In the genomic region with DNA sequence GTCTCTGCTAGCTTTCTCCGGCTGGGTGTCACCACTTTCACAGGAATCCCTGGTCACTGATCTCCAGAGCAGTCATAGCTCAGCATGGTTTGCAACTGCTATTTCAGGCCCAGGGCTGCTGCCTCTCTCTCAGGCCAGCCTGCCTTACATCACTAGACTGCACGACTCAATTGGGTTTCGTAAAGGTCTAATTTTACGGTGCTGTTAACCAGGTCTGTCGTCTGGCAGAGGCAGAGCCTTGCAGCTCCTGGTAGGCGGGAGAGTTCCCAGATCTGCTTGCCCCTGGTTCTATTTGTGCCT, we compare ENCODE assay signal across 9 mouse cellular contexts. TPM values are rescaled to one million over a fixed set of nuclear protein-coding genes. Genes with fewer than 3 reads are reported as not detected.
DNase-seq lines count a peak whose midpoint lies in the region; ATAC-seq lines count a peak whose summit lies in the region.
"Had no signal": no experiment of that assay in that cellular context is flagged by ENCODE, and none has a peak within 500 bp of the region (broad histone marks: within the 10 kb centered on the region; RNA-seq: fewer than 3 reads in every experiment).

No protein-coding gene starts in this region.

- H3K36me3 ChIP-seq in embryonic facial prominence, embryonic 14.5 days (ENCODE audit: control insufficient read depth, insufficient read depth, low read length): no peaks in the 10 kb centered on the region
- no peaks in the 10 kb centered on the region for H3K36me3 ChIP-seq in heart, embryonic 14.5 days (ENCODE audit: control insufficient read depth, insufficient read depth, low read length)
- no peaks in the 10 kb centered on the region for H3K36me3 ChIP-seq in kidney, embryonic 15.5 days
- no peaks in the 10 kb centered on the region for H3K36me3 ChIP-seq in midbrain, embryonic 12.5 days

- H3K27me3 ChIP-seq in embryonic facial prominence, embryonic 14.5 days (replicated peaks; ENCODE audit: control insufficient read depth, insufficient read depth, low read length): peaks cover 17% of the 10 kb centered on the region
- no peaks in the 10 kb centered on the region; the same call in 1 of the 2 replicates for H3K27me3 ChIP-seq in heart, embryonic 14.5 days (ENCODE audit: control insufficient read depth, insufficient read depth, low read length)
- H3K27me3 ChIP-seq in kidney, embryonic 15.5 days: peaks cover 7% of the 10 kb centered on the region; the same call in 1 of the 2 replicates
- H3K27me3 ChIP-seq in midbrain, embryonic 12.5 days: peaks cover 42% of the 10 kb centered on the region

- ATAC-seq in embryonic facial prominence, embryonic 14.5 days (ENCODE audit: low read depth): no peak; the same call in 1 of the 2 replicates
- ATAC-seq in heart, embryonic 14.5 days (ENCODE audit: insufficient number of reproducible peaks, insufficient read depth, low FRiP score, low read depth): peak; percentile 74
- ATAC-seq in kidney, embryonic 15.5 days (replicated peaks; ENCODE audit: low FRiP score): peak; percentile 15; the same call in 1 of the 2 replicates
- no peak for ATAC-seq in midbrain, embryonic 12.5 days (ENCODE audit: low FRiP score, low read depth)
- ATAC-seq in frontal cortex, adult (ENCODE audit: low TSS enrichment): no peak
- ATAC-seq in inflammation-experienced regulatory T-cells, adult 6 months: no peak

- H3K9me3 ChIP-seq in embryonic facial prominence, embryonic 14.5 days (ENCODE audit: control insufficient read depth, low read length): no peaks in the 10 kb centered on the region
- no peaks in the 10 kb centered on the region for H3K9me3 ChIP-seq in heart, embryonic 14.5 days (ENCODE audit: control insufficient read depth, low read length)
- H3K9me3 ChIP-seq in kidney, embryonic 15.5 days (replicated peaks): no peaks in the 10 kb centered on the region
- H3K9me3 ChIP-seq in midbrain, embryonic 12.5 days: no peaks in the 10 kb centered on the region

- DNase-seq in left cerebral cortex, postnatal 4 days: peak; percentile 13
- no peak for DNase-seq in left cerebral cortex, postnatal 25 days (ENCODE audit: low spot score in 2 of 2)
- DNase-seq in embryonic facial prominence, embryonic 14.5 days (ENCODE audit: low spot score): peak; percentile 50

- H3K4me1 ChIP-seq in embryonic facial prominence, embryonic 14.5 days (ENCODE audit: control insufficient read depth, insufficient read depth, low read length): peaks cover 9% of the 10 kb centered on the region; the same call in 1 of the 2 replicates
- H3K4me1 ChIP-seq in heart, embryonic 14.5 days (ENCODE audit: control insufficient read depth in 2 of 2, insufficient read depth in 2 of 2, low read length in 2 of 2): peaks cover 6 to 12% of the 10 kb centered on the region in 2 experiments
- H3K4me1 ChIP-seq in kidney, embryonic 15.5 days: peaks cover 28% of the 10 kb centered on the region
- peaks cover 27% of the 10 kb centered on the region for H3K4me1 ChIP-seq in midbrain, embryonic 12.5 days

- peak overlapping the region; percentile 89 for H3K4me2 ChIP-seq in embryonic facial prominence, embryonic 14.5 days (ENCODE audit: low read depth, low read length)
- peak overlapping the region; percentile 95 for H3K4me2 ChIP-seq in heart, embryonic 14.5 days (ENCODE audit: low read length)
- peak overlapping the region; percentile 88 for H3K4me2 ChIP-seq in kidney, embryonic 15.5 days
- H3K4me2 ChIP-seq in midbrain, embryonic 12.5 days (replicated peaks): peak overlapping the region; percentile 91

- intact Hi-C loops in left cerebral cortex, postnatal 4 days (cut with DNase I): loop anchor here (10.0 kb wide), 2 partner anchors 368 to 458 kb away; no protein-coding TSS in a partner anchor
- intact Hi-C loops in left cerebral cortex, postnatal 25 days (cut with DNase I): no loop called here

- peak overlapping the region; percentile 41; the same call in 1 of the 2 replicates for H3K27ac ChIP-seq in embryonic facial prominence, embryonic 14.5 days (replicated peaks; ENCODE audit: low read depth, low read length)
- H3K27ac ChIP-seq in heart, embryonic 14.5 days (replicated peaks in 1 of 2; ENCODE audit: control insufficient read depth in 1 of 2, insufficient read depth in 1 of 2, low read depth in 2 of 2, low read length in 2 of 2): peak overlapping the region; percentile 65 to 72
- peak overlapping the region; percentile 77 for H3K27ac ChIP-seq in kidney, embryonic 15.5 days
- no peak overlapping the region for H3K27ac ChIP-seq in midbrain, embryonic 12.5 days (replicated peaks)

- H3K9ac ChIP-seq in embryonic facial prominence, embryonic 14.5 days (ENCODE audit: low read depth, low read length): peak overlapping the region; percentile 65; the same call in 1 of the 2 replicates
- peak overlapping the region; percentile 25 for H3K9ac ChIP-seq in heart, embryonic 14.5 days (ENCODE audit: low read length)
- H3K9ac ChIP-seq in kidney, embryonic 15.5 days: no peak overlapping the region
- H3K9ac ChIP-seq in midbrain, embryonic 12.5 days (replicated peaks): no peak overlapping the region

- peak overlapping the region; percentile 54 for H3K4me3 ChIP-seq in embryonic facial prominence, embryonic 14.5 days (ENCODE audit: low read depth, low read length)
- peak overlapping the region in 1 of 2 experiments; percentile 55; a peak in 2 of 4 replicates for H3K4me3 ChIP-seq in heart, embryonic 14.5 days (ENCODE audit: control insufficient read depth in 1 of 2, insufficient read depth in 1 of 2, low read depth in 1 of 2, low read length in 2 of 2)
- peak overlapping the region; percentile 62 for H3K4me3 ChIP-seq in kidney, embryonic 15.5 days (replicated peaks)
- H3K4me3 ChIP-seq in midbrain, embryonic 12.5 days: no peak overlapping the region

- WGBS in embryonic facial prominence, embryonic 14.5 days: 16% methylated on average over 6 of the region's 6 CpGs
- 17% methylated on average over 6 of the region's 6 CpGs for WGBS in heart, embryonic 14.5 days
- WGBS in kidney, embryonic 15.5 days: 23% methylated on average over 6 of the region's 6 CpGs
- WGBS in midbrain, embryonic 12.5 days: 23% methylated on average over 6 of the region's 6 CpGs

RNA-seq across cellular contexts. Expression of a gene that starts 3.3 kb away (rescaled TPM):
- under 1 TPM; 0.18 to 0.62 TPM for total RNA-seq in left cerebral cortex, postnatal 4 days (2021)
- under 1 TPM; 0.37 to 0.48 TPM for total RNA-seq in left cerebral cortex, postnatal 25 days (2021)
- 1.7 and 1.8 TPM in 2 replicates for polyA plus RNA-seq in embryonic facial prominence, embryonic 14.5 days (2014; fragmentation: Nextera tagmentation; extraction: Ambion mirVana)
- polyA plus RNA-seq in heart, embryonic 14.5 days (2014; fragmentation: Nextera tagmentation; extraction: Ambion mirVana): 0.40 and 0.73 TPM in 2 replicates
- polyA plus RNA-seq in kidney, embryonic 15.5 days (2015; fragmentation: Nextera tagmentation; extraction: Ambion mirVana): 2.2 TPM in 2 replicates
- polyA plus RNA-seq in midbrain, embryonic 12.5 days (2016; fragmentation: Nextera tagmentation; extraction: Ambion mirVana): 1.3 and 1.5 TPM in 2 replicates
- not detected for polyA plus RNA-seq in inflammation-experienced regulatory T-cells, adult 6 months (2017; shearing (Covaris generic))
- total RNA-seq: neutrophil, adult 5-6 weeks had no signal

Comparison
In these comparisons a context has a peak if more than half of its experiments do, and no peak if none do; other contexts are left out.
1. DNase-seq: peak in left cerebral cortex, postnatal 4 days (single experiment) and embryonic facial prominence, embryonic 14.5 days (single experiment); none in left cerebral cortex, postnatal 25 days (0 of 2).
2. ATAC-seq: peak in heart, embryonic 14.5 days (single experiment) and kidney, embryonic 15.5 days (single experiment); none in embryonic facial prominence, embryonic 14.5 days (single experiment), midbrain, embryonic 12.5 days (single experiment), frontal cortex, adult (single experiment) and inflammation-experienced regulatory T-cells, adult 6 months (single experiment).
3. H3K9ac ChIP-seq: peak in embryonic facial prominence, embryonic 14.5 days (single experiment) and heart, embryonic 14.5 days (single experiment); none in kidney, embryonic 15.5 days (single experiment) and midbrain, embryonic 12.5 days (single experiment).
4. Peak in every context shown above with its lines, with median percentiles within 50 percentile points of each other: H3K4me2 ChIP-seq.